Mouse (Mus musculus) macrophage (primary cell): ENCODE data around the gene Lrtm1. TPM values are rescaled to one million over a fixed set of nuclear protein-coding genes. Genes with fewer than 3 reads are reported as not detected.

ENCODE experiments used
- H3K27ac ChIP-seq: fragments of 350-480 bp; formaldehyde crosslinking; 2 replicates; pipeline ENCODE4 v1.9.0; 2021
- H3K36me3 ChIP-seq: fragments of 350-480 bp; formaldehyde crosslinking; 2 replicates; pipeline ENCODE4 v1.9.0; 2021; ENCODE audit errors: inconsistent target
- H3K4me3 ChIP-seq: fragments of 350-480 bp; formaldehyde crosslinking; 2 replicates; pipeline ENCODE4 v1.9.0; 2021; ENCODE audit errors: inconsistent target
- H3K79me2 ChIP-seq: fragments of 350-480 bp; formaldehyde crosslinking; 2 replicates; pipeline ENCODE4 v1.9.0; 2021; ENCODE audit errors: inconsistent target
- WGBS: methylation state at CpG from one replicate; pipeline ENCODE4 v1.1.7; 2026; ENCODE audit warnings: inconsistent platforms; ENCODE audit not compliant: missing documents; 5-methylcytosine and 5-hydroxymethylcytosine counted together
- polyA plus RNA-seq: library from polyadenylated mRNA; stranded (reverse); fragments of 250-400 nt; gene quantifications from 3 replicates; pipeline ENCODE4 v1.2.4, GENCODE M21; 2018; ENCODE audit warnings: inconsistent platforms

Gene Lrtm1
- polyA plus RNA-seq, 1 experiment from 2014 or later, result not detected

DNA sequence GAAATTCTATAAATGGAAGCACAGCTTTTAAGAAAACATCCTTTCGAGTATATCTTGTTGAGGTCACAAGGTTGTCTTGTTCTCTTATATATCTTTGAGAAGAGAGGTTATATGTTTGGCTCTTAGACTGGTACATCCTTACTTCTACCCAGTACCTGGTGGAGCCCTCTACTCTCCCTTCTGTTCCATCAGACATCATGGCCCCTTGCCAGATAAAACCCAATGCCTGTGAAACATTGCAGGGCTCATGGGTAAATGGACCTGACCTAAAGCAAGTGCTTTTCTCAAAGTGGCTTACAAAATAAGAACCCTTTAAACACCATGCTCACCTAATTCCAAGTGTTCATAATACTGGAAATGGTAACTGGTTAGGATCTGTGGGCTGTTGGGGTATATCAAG is 43.5 kb downstream of the Lrtm1 start:
- Histone ChIP-seq H3K79me2 (no peaks in the 10 kb centered on the region), H3K4me3 (no peak overlapping the region), H3K27ac (no peak overlapping the region), H3K36me3 (no peaks in the 10 kb centered on the region)
- 67% methylated on average over 1 of the region's 1 CpGs for WGBS

DNA sequence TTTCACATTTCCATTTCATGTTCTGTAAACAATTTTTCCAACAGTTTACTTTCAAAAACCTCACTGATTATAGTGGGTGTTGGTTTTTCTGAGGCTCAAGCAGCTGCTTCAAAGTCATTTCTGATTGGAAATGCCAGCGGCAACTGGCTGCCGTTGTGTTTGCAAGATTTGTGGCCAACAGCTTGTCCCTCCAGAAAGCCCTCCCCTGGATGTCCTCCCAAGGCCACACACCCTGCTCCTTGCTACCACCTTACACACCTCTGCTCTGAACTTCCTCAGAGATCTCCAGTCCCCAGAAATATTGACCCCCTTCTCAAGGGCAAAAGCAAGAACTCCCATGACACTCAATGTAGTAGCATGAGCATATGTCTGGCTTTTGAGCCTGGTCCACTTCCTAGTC is 44.7 kb downstream of the Lrtm1 start:
- WGBS, result 94% methylated on average over 2 of the region's 2 CpGs
- no peak overlapping the region for H3K27ac ChIP-seq
- no peak overlapping the region for H3K4me3 ChIP-seq
- no peaks in the 10 kb centered on the region for H3K36me3 ChIP-seq
- no peaks in the 10 kb centered on the region for H3K79me2 ChIP-seq

DNA sequence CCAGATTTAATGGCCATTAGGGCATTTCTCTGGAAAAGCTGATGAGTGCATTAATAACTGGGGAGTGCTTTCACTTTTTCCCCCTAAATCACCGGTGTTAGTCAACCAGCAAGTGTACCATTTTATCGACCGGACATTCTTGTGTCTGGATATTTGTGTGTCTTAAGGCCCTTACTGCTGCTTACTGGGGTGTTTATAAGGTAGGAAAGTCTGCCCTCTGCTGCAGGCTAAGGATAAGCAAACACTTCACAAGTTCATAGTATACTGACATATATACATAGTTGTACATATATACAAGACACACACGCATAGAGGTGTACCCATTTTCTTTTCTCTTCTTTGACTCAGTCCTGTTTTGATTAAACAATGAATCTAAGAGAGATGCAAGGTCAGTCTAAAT is 55.7 kb downstream of the Lrtm1 start:
- Histone ChIP-seq H3K36me3 (no peaks in the 10 kb centered on the region), H3K79me2 (no peaks in the 10 kb centered on the region)
- 94% methylated on average over 4 of the region's 4 CpGs for WGBS

DNA sequence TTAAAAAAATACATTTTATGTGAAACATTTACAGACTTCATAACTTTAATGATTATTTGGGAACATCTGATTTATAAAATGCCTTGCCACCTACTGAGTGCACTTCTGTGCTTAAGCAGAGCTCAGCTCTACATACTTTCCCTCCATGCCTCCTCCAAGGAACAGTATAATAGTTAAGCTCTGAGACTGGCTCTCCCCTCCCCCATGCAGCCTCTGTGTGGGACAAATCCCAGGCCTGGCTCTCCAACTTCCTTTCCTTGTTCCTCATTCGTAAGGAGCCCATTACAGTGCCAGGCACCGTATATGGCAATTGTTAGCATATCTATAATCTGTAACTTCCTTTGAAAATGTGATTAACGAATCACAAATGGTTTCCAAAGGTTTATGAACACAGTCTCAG is 59.4 kb downstream of the Lrtm1 start:
- 43% methylated on average over 3 of the region's 3 CpGs for WGBS
- Histone ChIP-seq H3K4me3 (no peak overlapping the region), H3K27ac (no peak overlapping the region), H3K79me2 (no peaks in the 10 kb centered on the region), H3K36me3 (no peaks in the 10 kb centered on the region)

More for the DNA sequence above, 55.7 kb downstream of the Lrtm1 start:
- Histone ChIP-seq H3K4me3 (no peak overlapping the region), H3K27ac (no peak overlapping the region)

DNA sequence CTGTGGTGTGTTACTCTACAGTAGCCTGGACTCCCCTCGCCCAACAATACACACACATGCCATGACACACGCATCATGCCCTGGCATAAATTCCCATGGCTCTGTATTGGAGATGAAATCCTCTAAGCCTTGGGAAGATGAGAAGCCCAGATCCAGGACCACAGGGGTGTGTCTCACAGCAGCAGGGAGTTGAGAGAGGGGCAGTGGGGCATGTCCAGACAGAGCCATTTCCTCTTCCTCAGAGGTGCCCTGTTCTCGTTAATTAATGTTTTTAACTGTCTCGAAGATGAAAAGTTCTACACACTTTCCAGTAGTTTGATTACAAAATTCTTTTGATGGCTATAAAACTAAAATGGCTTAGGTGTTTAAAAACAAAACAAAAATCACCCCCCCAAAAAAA is 62.2 kb downstream of the Lrtm1 start:
- 87% methylated on average over 4 of the region's 4 CpGs for WGBS
- no peaks in the 10 kb centered on the region for H3K36me3 ChIP-seq
- H3K27ac ChIP-seq, result no peak overlapping the region
- no peaks in the 10 kb centered on the region for H3K79me2 ChIP-seq
- H3K4me3 ChIP-seq, result no peak overlapping the region

DNA sequence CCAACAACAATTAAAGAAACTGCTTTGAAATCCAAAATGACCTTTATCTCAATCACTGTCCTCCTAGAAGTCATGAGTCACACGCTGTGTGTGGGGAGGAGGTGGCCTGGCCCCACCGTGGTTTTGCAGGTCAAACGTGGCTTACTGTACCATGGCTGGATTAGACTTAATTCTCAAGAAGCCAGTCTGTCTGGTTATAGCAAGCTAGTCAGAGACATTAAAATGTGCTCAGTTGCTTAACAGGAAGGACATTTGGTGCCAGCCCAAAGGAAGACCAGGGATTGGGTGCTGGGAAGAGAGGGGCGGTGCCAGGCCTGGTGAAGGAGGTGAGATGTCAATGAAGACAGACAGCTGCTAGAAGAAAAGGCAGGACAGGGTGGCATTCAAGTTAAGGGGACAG is 62.6 kb downstream of the Lrtm1 start:
- Histone ChIP-seq H3K27ac (no peak overlapping the region), H3K4me3 (no peak overlapping the region), H3K79me2 (no peaks in the 10 kb centered on the region), H3K36me3 (no peaks in the 10 kb centered on the region)
- WGBS, result 74% methylated on average over 4 of the region's 4 CpGs

DNA sequence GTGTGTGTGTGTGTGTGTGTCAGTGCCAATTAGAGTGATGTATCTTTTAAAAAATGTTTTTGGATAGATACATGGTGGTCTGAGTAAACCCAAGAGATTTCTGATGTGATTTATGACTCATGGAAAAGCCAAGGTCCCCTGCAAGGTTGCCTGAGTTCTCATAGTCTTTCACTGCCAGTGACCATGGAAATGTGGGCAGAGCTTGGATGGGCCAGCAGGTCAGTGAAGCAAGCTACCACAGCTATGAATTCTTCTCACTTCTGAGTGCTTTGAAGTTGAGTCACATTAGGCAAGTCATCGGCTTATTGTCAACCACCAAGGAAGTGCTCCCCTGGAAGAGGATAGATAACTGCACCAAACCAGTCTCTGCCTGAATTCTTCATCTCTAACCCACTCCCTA is 64.2 kb downstream of the Lrtm1 start:
- H3K79me2 ChIP-seq, result no peaks in the 10 kb centered on the region
- H3K4me3 ChIP-seq, result no peak overlapping the region
- no peak overlapping the region for H3K27ac ChIP-seq
- 90% methylated on average over 1 of the region's 1 CpGs for WGBS
- no peaks in the 10 kb centered on the region for H3K36me3 ChIP-seq
